Mouse (Mus musculus): ENCODE data around the gene Lrrc57.

DNA sequence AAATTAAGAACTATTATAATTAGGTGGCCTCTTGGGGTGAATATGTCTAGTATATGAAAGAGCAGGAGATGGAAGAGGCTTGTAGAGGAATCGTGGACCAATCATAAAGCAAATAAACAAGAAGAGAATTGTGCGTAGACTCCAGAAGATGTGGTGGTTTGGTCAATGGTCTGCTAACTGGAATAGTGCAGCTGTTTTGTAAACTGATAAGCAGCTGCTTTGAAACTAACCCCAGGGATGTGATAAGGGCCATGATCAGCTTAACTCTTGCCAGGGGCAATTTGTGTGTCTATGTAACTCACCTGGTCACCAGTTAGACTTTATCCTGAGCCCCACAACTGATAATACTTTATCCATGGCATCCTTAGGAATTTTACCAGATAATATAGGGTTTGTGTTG is 22.2 kb upstream of the Lrrc57 start:
- TF ChIP-seq CTCF (IDR thresholded peaks at IDR 0.05; ENCODE audit: borderline replicate concordance, insufficient read depth, low read depth, low read length) = no peak
- TF ChIP-seq POLR2A (IDR thresholded peaks at IDR 0.05; ENCODE audit: borderline replicate concordance, insufficient read depth, low read length) = no peak

Measured in cerebellum, adult 2 months (tissue).